Mouse (Mus musculus): ENCODE measurements at regions not wholly inside any gene's neighbourhood (a gene's known extent, or its start where the extent isn't known, plus 50 kb on each side); places are given as distances from the start of the nearest gene placed in this dataset.

DNA sequence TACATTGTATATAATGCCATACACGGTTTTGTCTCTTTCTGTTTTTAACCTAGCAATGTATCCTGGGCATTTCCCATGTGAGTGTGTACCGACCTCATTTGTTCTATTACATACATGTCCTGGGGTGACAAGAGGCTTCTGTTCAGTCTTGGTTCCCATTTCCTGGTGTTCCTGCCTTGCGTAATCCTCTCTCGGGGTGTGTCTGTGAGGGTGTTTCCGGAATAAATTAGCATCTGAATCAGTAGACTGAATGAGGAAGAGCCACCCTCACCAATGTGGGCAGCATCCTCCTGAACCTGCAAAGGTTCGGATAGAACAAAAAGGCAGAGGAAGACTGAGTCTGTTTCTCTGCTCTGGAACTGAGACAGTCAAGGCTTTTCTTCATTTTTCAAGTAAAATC is 142.1 kb upstream of the Rbbp6 start:
- TF ChIP-seq CTCF (IDR thresholded peaks at IDR 0.05; ENCODE audit: extremely low read depth, insufficient read depth, low read length), result no peak
- TF ChIP-seq POLR2A (IDR thresholded peaks at IDR 0.05; ENCODE audit: extremely low read depth, insufficient read depth, low read length), result no peak
